ENCODE assay signal across 8 mouse cellular contexts in genomic region chr15:83089429-83089605, GRCm38 (mm10). TPM values are rescaled to one million over a fixed set of nuclear protein-coding genes. Genes with fewer than 3 reads are reported as not detected.
DNase-seq lines count a peak whose midpoint lies in the region; ATAC-seq and TF ChIP-seq lines count a peak whose summit lies in the region.

Gene Serhl, plus strand, starts transcription at chr15:83089506.

- 72% methylated on average over 7 of the region's 7 CpGs for WGBS in thymus, adult 2 months
- WGBS in forebrain, embryonic 12.5 days = 7% methylated on average over 7 of the region's 7 CpGs

- peak within 1 kb of the TSS; percentile 39 for H3K4me2 ChIP-seq in forebrain, embryonic 12.5 days

- H3K4me1 ChIP-seq in thymus, adult 2 months (replicated peaks; ENCODE audit: control insufficient read depth, insufficient read depth, low read length) = peaks cover 8% of the 10 kb centered on the region; the same call in 1 of the 2 replicates
- H3K4me1 ChIP-seq in forebrain, embryonic 12.5 days = peaks cover 15% of the 10 kb centered on the region

- H3K9me3 ChIP-seq in forebrain, embryonic 12.5 days = no peaks in the 10 kb centered on the region

- no peak for TF ChIP-seq POLR2A in thymus, adult 2 months (IDR thresholded peaks at IDR 0.05; ENCODE audit: control insufficient read depth, extremely low read depth, insufficient read depth, low read length, poor library complexity)

- H3K4me3 ChIP-seq in thymus, adult 2 months (ENCODE audit: control insufficient read depth, insufficient read depth, low read length) = no peak within 1 kb of the TSS
- H3K4me3 ChIP-seq in forebrain, embryonic 12.5 days (replicated peaks) = 0 out of 2 replicates have a peak within 1 kb of the TSS, but pooled peaks have one; percentile 11

- H3K9ac ChIP-seq in forebrain, embryonic 12.5 days = 0 out of 2 replicates have a peak within 1 kb of the TSS, but pooled peaks have one; percentile 38

- TF ChIP-seq CTCF in thymus, adult 2 months (IDR thresholded peaks at IDR 0.05; ENCODE audit: borderline replicate concordance, control insufficient read depth, extremely low read depth, insufficient read depth, low read length, poor library complexity) = no peak

- H3K27me3 ChIP-seq in thymus, adult 2 months (ENCODE audit: control insufficient read depth, insufficient read depth, low read length) = no peaks in the 10 kb centered on the region
- peaks cover 45% of the 10 kb centered on the region for H3K27me3 ChIP-seq in forebrain, embryonic 12.5 days

- DNase-seq in thymus, adult 2 months = no peak
- no peak for DNase-seq in thymus, postnatal 25 days
- no peak for DNase-seq in urinary bladder, postnatal 36 days (ENCODE audit: low spot score in 2 of 2)
- DNase-seq in cerebellum, postnatal 25 days = no peak
- no peak for DNase-seq in thymus, postnatal 4 days

- no peak for ATAC-seq in forebrain, embryonic 12.5 days (ENCODE audit: low FRiP score)
- ATAC-seq in hematopoietic stem cell, adult 5-6 weeks (replicated peaks in 1 of 2; ENCODE audit: insufficient read depth in 1 of 2, low FRiP score in 2 of 2, low TSS enrichment in 1 of 2, low read depth in 1 of 2, poor library complexity in 2 of 2, severe bottlenecking in 2 of 2) = no peak
- no peak for ATAC-seq in megakaryocyte progenitor cell, adult 5-6 weeks (replicated peaks; ENCODE audit: poor library complexity)

- no peak within 1 kb of the TSS for H3K27ac ChIP-seq in thymus, adult 2 months (ENCODE audit: control insufficient read depth, insufficient read depth, low read length)
- H3K27ac ChIP-seq in forebrain, embryonic 12.5 days = no peak within 1 kb of the TSS

- no peaks in the 10 kb centered on the region for H3K36me3 ChIP-seq in thymus, adult 2 months (ENCODE audit: control insufficient read depth, insufficient read depth, low read length)
- H3K36me3 ChIP-seq in forebrain, embryonic 12.5 days (replicated peaks) = no peaks in the 10 kb centered on the region

RNA-seq across cellular contexts. Expression of gene Serhl, which starts in this region (rescaled TPM):
- 64.9 and 82.9 TPM in 2 replicates for polyA plus RNA-seq in thymus, adult 2 months (2012; rRNA removed)
- 36.0 and 45.4 TPM in 2 replicates for polyA plus RNA-seq in forebrain, embryonic 12.5 days (2016; fragmentation: Nextera tagmentation; extraction: Ambion mirVana)
- 39.3 and 65.1 TPM in 2 replicates for total RNA-seq in hematopoietic stem cell, adult 5-6 weeks (2017)
- 36.7 and 56.1 TPM in 2 replicates for total RNA-seq in megakaryocyte progenitor cell, adult 5-6 weeks (2015)
- 37.9 and 40.8 TPM in 2 replicates for total RNA-seq in megakaryocyte progenitor cell, adult 5-6 weeks (2017)
